Mouse (Mus musculus): ENCODE data around the gene Ndufaf1. TPM values are rescaled to one million over a fixed set of nuclear protein-coding genes. Genes with fewer than 3 reads are reported as not detected.

Gene Ndufaf1
- 47.9 and 50.7 TPM in 2 replicates for polyA plus RNA-seq (2015; fragmentation: Nextera tagmentation; extraction: Ambion mirVana)

DNA sequence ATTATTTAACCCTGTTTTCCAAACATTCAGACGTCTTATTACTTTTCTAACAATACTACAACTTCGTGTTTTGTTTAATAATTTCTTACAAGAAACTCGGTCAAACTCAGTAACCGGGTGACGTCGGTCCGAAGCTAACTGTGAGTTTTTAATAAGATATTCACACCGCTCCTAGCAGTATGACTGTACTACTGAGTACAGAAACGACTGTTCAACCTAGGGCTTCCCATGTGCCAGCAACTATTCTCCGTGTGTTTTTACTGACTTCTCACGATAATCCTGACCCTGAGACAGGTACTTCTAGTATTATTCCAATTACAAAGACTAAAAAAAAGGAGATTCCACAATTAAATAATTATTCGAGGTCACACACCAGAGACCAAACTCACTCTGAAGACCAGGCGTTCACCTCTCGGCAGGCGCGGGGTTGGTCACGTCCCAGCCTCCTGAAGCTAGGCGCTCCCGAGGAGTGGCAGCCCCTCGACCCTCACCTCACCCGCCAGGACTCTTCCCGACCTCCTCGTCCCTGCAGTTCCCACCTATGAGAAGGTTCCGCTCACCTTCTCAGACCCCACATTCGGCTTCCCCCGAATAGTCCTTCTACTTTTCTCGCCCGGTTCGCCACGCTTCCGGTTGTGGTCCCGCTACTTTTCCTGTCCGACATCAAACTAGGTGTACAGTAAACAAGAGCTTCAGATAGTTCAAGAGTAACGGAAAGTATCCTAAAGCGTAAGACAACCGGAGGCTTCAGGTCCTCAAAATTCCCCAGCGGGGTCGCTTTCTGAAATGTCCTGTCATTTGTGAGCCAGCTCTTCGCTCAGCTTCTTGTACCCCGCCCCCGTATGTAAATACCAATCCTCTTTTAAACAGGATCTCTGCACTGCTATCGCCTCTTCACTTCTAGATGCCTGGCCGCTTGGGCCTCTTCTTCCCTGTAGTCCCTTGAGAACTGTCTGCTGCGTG lies at the start of gene Ndufaf1:
Gene Ndufaf1, minus strand, starts transcription at position 608 of the 963 bp plus-strand sequence.
- peaks cover 27% of the 10 kb centered on the region for H3K36me3 ChIP-seq
- peaks cover 8% of the 10 kb centered on the region; the same call in 1 of the 2 replicates for H3K4me1 ChIP-seq
- H3K9ac ChIP-seq, result peak within 1 kb of the TSS; percentile 81
- no peaks in the 10 kb centered on the region for H3K27me3 ChIP-seq
- WGBS, result 2% methylated on average over 44 of the region's 44 CpGs
- ATAC-seq (ENCODE audit: low FRiP score, low read depth), result peak; percentile 89
- H3K4me3 ChIP-seq, result peak within 1 kb of the TSS; percentile 76
- peak within 1 kb of the TSS; percentile 80 for H3K4me2 ChIP-seq (replicated peaks)
- no peaks in the 10 kb centered on the region for H3K9me3 ChIP-seq
- H3K27ac ChIP-seq, result no peak within 1 kb of the TSS

GRCm38 (mm10) chr2:119710011-119710410 lies 47.4 kb upstream of the Ndufaf1 start:
- 91% methylated on average over 3 of the region's 3 CpGs for WGBS
- H3K36me3 ChIP-seq, result peaks cover 80% of the 10 kb centered on the region
- ATAC-seq (ENCODE audit: low FRiP score, low read depth), result no peak

DNA sequence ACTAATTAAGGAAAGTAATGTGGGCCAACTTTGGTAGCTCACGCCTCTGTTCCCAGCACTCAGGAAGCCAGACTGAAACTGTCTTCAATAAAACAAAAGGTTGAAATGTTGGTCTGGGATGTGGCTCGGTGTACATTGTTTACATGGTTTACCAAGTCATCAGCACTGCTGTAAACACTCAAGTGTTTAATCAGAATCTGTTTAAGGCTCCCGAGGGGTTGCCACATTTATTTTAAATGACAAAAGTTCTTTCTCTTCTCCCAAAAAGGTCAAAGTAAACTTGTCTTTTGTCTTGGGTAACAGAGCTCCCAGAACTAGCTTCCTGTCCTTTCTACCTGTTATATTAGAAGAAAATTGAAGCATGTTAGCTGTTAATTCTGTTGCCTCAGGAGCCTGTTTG lies 45.0 kb upstream of the Ndufaf1 start:
- Histone ChIP-seq H3K9me3 (no peaks in the 10 kb centered on the region), H3K36me3 (peaks cover 79% of the 10 kb centered on the region), H3K4me2 (replicated peaks) (no peak overlapping the region), H3K27me3 (no peaks in the 10 kb centered on the region), H3K27ac (no peak overlapping the region), H3K9ac (no peak overlapping the region), H3K4me1 (no peaks in the 10 kb centered on the region), H3K4me3 (no peak overlapping the region)
- WGBS, result 86% methylated on average over 3 of the region's 3 CpGs
- ATAC-seq (ENCODE audit: low FRiP score, low read depth), result no peak

More at GRCm38 (mm10) chr2:119710011-119710410, 47.4 kb upstream of the Ndufaf1 start:
- H3K4me2 ChIP-seq (replicated peaks), result no peak overlapping the region
- H3K27ac ChIP-seq, result no peak overlapping the region
- H3K9ac ChIP-seq, result no peak overlapping the region
- no peaks in the 10 kb centered on the region for H3K9me3 ChIP-seq
- no peak overlapping the region for H3K4me3 ChIP-seq
- no peaks in the 10 kb centered on the region for H3K27me3 ChIP-seq
- no peaks in the 10 kb centered on the region for H3K4me1 ChIP-seq

- H3K36me3 ChIP-seq, result peaks cover 68% of the 10 kb centered on the region
- no peak overlapping the region for H3K4me3 ChIP-seq
- no peaks in the 10 kb centered on the region for H3K4me1 ChIP-seq
- WGBS, result 97% methylated on average over 2 of the region's 2 CpGs
- no peaks in the 10 kb centered on the region for H3K9me3 ChIP-seq
- H3K27ac ChIP-seq, result no peak overlapping the region
- no peak overlapping the region for H3K4me2 ChIP-seq (replicated peaks)
- no peak overlapping the region for H3K9ac ChIP-seq
- ATAC-seq (ENCODE audit: low FRiP score, low read depth), result no peak
- no peaks in the 10 kb centered on the region for H3K27me3 ChIP-seq
These were observed 40.5 kb upstream of the Ndufaf1 start for GRCm38 (mm10) chr2:119703171-119703570.

- Histone ChIP-seq H3K4me3 (no peak overlapping the region), H3K27ac (no peak overlapping the region), H3K9ac (no peak overlapping the region), H3K27me3 (no peaks in the 10 kb centered on the region), H3K9me3 (no peaks in the 10 kb centered on the region), H3K36me3 (peaks cover 49% of the 10 kb centered on the region), H3K4me1 (no peaks in the 10 kb centered on the region), H3K4me2 (replicated peaks) (no peak overlapping the region)
- ATAC-seq (ENCODE audit: low FRiP score, low read depth), result no peak
- 85% methylated on average over 3 of the region's 3 CpGs for WGBS
These were observed 37.3 kb upstream of the Ndufaf1 start for GRCm38 (mm10) chr2:119699962-119700361.

- Histone ChIP-seq H3K9ac (no peak overlapping the region), H3K4me3 (no peak overlapping the region), H3K36me3 (peaks cover 49% of the 10 kb centered on the region), H3K4me2 (replicated peaks) (no peak overlapping the region), H3K9me3 (no peaks in the 10 kb centered on the region), H3K27me3 (no peaks in the 10 kb centered on the region), H3K27ac (no peak overlapping the region), H3K4me1 (no peaks in the 10 kb centered on the region)
- WGBS, result 72% methylated on average over 2 of the region's 2 CpGs
- ATAC-seq (ENCODE audit: low FRiP score, low read depth), result no peak
These were observed 35.8 kb upstream of the Ndufaf1 start for GRCm38 (mm10) chr2:119698472-119698871.

DNA sequence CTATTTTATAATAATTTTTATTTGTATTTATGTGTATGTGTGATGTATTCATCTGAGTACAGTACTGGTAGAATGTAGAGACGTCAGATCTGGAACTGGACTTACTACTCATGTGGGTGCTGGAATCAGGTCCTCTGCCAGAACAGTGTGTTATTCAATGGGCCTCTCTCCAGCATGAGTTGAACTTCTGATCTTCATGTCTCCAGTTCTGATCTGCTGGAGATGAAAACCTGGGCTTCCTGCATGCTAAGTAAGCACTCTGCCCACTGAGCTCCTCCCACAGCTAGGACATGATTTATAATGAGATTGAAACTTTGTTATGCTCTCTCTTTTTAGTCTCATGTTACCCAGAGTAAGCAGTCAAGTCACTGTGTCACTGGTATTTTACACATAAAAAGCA lies 33.5 kb upstream of the Ndufaf1 start:
- no peak overlapping the region for H3K4me3 ChIP-seq

GRCm38 (mm10) chr2:119694826-119695225 lies 32.2 kb upstream of the Ndufaf1 start:
- WGBS, result 88% methylated on average over 2 of the region's 2 CpGs
- H3K4me3 ChIP-seq, result no peak overlapping the region
- H3K9me3 ChIP-seq, result no peaks in the 10 kb centered on the region
- no peak for ATAC-seq (ENCODE audit: low FRiP score, low read depth)
- H3K9ac ChIP-seq, result no peak overlapping the region
- no peak overlapping the region for H3K4me2 ChIP-seq (replicated peaks)
- peaks cover 37% of the 10 kb centered on the region for H3K36me3 ChIP-seq
- no peak overlapping the region for H3K27ac ChIP-seq
- H3K4me1 ChIP-seq, result no peaks in the 10 kb centered on the region
- H3K27me3 ChIP-seq, result no peaks in the 10 kb centered on the region

More for the DNA sequence above, 33.5 kb upstream of the Ndufaf1 start:
- Histone ChIP-seq H3K9ac (no peak overlapping the region), H3K9me3 (no peaks in the 10 kb centered on the region), H3K27me3 (no peaks in the 10 kb centered on the region), H3K4me1 (no peaks in the 10 kb centered on the region), H3K27ac (no peak overlapping the region), H3K4me2 (replicated peaks) (no peak overlapping the region), H3K36me3 (peaks cover 46% of the 10 kb centered on the region)
- ATAC-seq (ENCODE audit: low FRiP score, low read depth), result no peak
- WGBS, result 89% methylated on average over 1 of the region's 1 CpGs

GRCm38 (mm10) chr2:119692003-119692701 lies 29.5 kb upstream of the Ndufaf1 start:
- H3K4me1 ChIP-seq, result no peaks in the 10 kb centered on the region
- H3K27ac ChIP-seq, result no peak overlapping the region
- 83% methylated on average over 9 of the region's 9 CpGs for WGBS
- no peak for ATAC-seq (ENCODE audit: low FRiP score, low read depth)
- no peaks in the 10 kb centered on the region for H3K9me3 ChIP-seq
- H3K4me3 ChIP-seq, result no peak overlapping the region
- H3K27me3 ChIP-seq, result no peaks in the 10 kb centered on the region
- H3K4me2 ChIP-seq (replicated peaks), result no peak overlapping the region
- no peak overlapping the region for H3K9ac ChIP-seq
- H3K36me3 ChIP-seq, result peaks cover 45% of the 10 kb centered on the region

GRCm38 (mm10) chr2:119683706-119684105 lies 21.1 kb upstream of the Ndufaf1 start:
- Histone ChIP-seq H3K27ac (no peak overlapping the region), H3K4me1 (no peaks in the 10 kb centered on the region), H3K9ac (no peak overlapping the region), H3K4me3 (no peak overlapping the region), H3K36me3 (peaks cover 31% of the 10 kb centered on the region), H3K27me3 (no peaks in the 10 kb centered on the region), H3K9me3 (no peaks in the 10 kb centered on the region), H3K4me2 (replicated peaks) (no peak overlapping the region)
- WGBS, result 87% methylated on average over 2 of the region's 2 CpGs
- no peak for ATAC-seq (ENCODE audit: low FRiP score, low read depth)

- H3K27me3 ChIP-seq, result no peaks in the 10 kb centered on the region
- WGBS, result 5% methylated on average over 5 of the region's 5 CpGs
- H3K27ac ChIP-seq, result no peak overlapping the region
- H3K36me3 ChIP-seq, result peaks cover 4% of the 10 kb centered on the region; the same call in 1 of the 2 replicates
- no peaks in the 10 kb centered on the region for H3K9me3 ChIP-seq
- H3K4me1 ChIP-seq, result peaks cover 18% of the 10 kb centered on the region
- ATAC-seq (ENCODE audit: low FRiP score, low read depth), result no peak
- H3K9ac ChIP-seq, result peak overlapping the region; percentile 98
- peak overlapping the region; percentile 100 for H3K4me3 ChIP-seq
- peak overlapping the region; percentile 90 for H3K4me2 ChIP-seq (replicated peaks)
These were observed 13.2 kb upstream of the Ndufaf1 start for GRCm38 (mm10) chr2:119675831-119676230.

DNA sequence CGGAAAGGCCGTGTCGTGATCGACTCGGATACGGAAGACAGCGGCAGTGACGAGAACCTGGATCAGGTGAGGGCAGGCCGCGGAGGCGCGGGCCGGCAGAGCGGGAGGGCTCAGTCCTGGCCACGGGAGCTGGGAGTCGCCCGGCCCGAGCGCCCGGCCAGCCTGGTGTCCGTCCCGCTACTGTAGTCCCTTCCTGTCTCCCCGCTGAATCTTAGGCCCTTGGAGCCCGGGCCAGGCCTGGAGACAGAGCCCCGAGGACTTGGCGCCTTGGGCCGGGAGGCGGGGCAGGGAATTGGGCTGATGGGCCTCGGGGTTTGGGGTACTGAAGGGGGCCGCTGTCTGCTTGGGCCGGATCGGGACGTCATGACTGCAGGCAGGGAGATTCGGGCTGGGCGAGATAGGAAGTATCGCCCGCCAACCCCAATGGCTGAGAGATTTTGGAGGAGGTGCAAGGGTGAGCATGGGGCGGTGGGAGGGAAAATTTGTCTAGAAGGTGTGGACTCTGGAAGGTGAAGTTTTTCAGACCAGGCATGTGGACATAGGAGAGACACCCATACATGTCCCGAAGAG lies 12.7 kb upstream of the Ndufaf1 start:
- H3K4me2 ChIP-seq (replicated peaks), result peak overlapping the region; percentile 90
- H3K27ac ChIP-seq, result peak overlapping the region; percentile 76
- H3K9ac ChIP-seq, result peak overlapping the region; percentile 98
- H3K36me3 ChIP-seq, result peaks cover 4% of the 10 kb centered on the region; the same call in 1 of the 2 replicates
- no peaks in the 10 kb centered on the region for H3K27me3 ChIP-seq
- WGBS, result under 1% methylated on average over 39 of the region's 39 CpGs
- H3K4me3 ChIP-seq, result peak overlapping the region; percentile 100
- ATAC-seq (ENCODE audit: low FRiP score, low read depth), result peak; percentile 88
- peaks cover 18% of the 10 kb centered on the region for H3K4me1 ChIP-seq
- no peaks in the 10 kb centered on the region for H3K9me3 ChIP-seq
